Mouse (Mus musculus): ENCODE measurements at regions not wholly inside any gene's neighbourhood (a gene's known extent, or its start where the extent isn't known, plus 50 kb on each side); places are given as distances from the start of the nearest gene placed in this dataset.

GRCm38 (mm10) chr15:61441012-61441411 lies 518.2 kb upstream of the A1bg start:
- Histone ChIP-seq H3K27ac (no peak overlapping the region), H3K27me3 (ENCODE audit: low read depth, poor library complexity, severe bottlenecking) (no peaks in the 10 kb centered on the region), H3K4me3 (no peak overlapping the region), H3K36me3 (no peaks in the 10 kb centered on the region), H3K9me3 (replicated peaks) (no peaks in the 10 kb centered on the region), H3K4me1 (no peaks in the 10 kb centered on the region)
- 96% methylated on average over 2 of the region's 2 CpGs for WGBS
- no peak for DNase-seq (ENCODE audit: low spot score)

- Histone ChIP-seq H3K36me3 (no peaks in the 10 kb centered on the region), H3K9me3 (replicated peaks) (no peaks in the 10 kb centered on the region), H3K27me3 (ENCODE audit: low read depth, poor library complexity, severe bottlenecking) (no peaks in the 10 kb centered on the region), H3K4me3 (no peak overlapping the region), H3K27ac (no peak overlapping the region), H3K4me1 (no peaks in the 10 kb centered on the region)
- DNase-seq (ENCODE audit: low spot score), result no peak
- WGBS, result 89% methylated on average over 2 of the region's 2 CpGs
Observed at GRCm38 (mm10) chr15:61440284-61440683, 517.5 kb upstream of the A1bg start.

- 87% methylated on average over 2 of the region's 2 CpGs for WGBS
- H3K27ac ChIP-seq, result no peak overlapping the region
- no peaks in the 10 kb centered on the region for H3K4me1 ChIP-seq
- no peaks in the 10 kb centered on the region for H3K27me3 ChIP-seq (ENCODE audit: low read depth, poor library complexity, severe bottlenecking)
- H3K36me3 ChIP-seq, result no peaks in the 10 kb centered on the region
- no peaks in the 10 kb centered on the region for H3K9me3 ChIP-seq (replicated peaks)
- DNase-seq (ENCODE audit: low spot score), result no peak
- no peak overlapping the region for H3K4me3 ChIP-seq
Observed at GRCm38 (mm10) chr15:61439623-61440170, 516.9 kb upstream of the A1bg start.

- WGBS, result 88% methylated on average over 2 of the region's 2 CpGs
- no peaks in the 10 kb centered on the region for H3K36me3 ChIP-seq
- H3K27me3 ChIP-seq (ENCODE audit: low read depth, poor library complexity, severe bottlenecking), result no peaks in the 10 kb centered on the region
- H3K4me3 ChIP-seq, result no peak overlapping the region
- H3K27ac ChIP-seq, result no peak overlapping the region
- H3K9me3 ChIP-seq (replicated peaks), result no peaks in the 10 kb centered on the region
- DNase-seq (ENCODE audit: low spot score), result no peak
- no peaks in the 10 kb centered on the region for H3K4me1 ChIP-seq
Observed at GRCm38 (mm10) chr15:61428818-61429415, 506.1 kb upstream of the A1bg start.

- Histone ChIP-seq H3K4me3 (no peak overlapping the region), H3K36me3 (no peaks in the 10 kb centered on the region), H3K9me3 (replicated peaks) (no peaks in the 10 kb centered on the region), H3K4me1 (no peaks in the 10 kb centered on the region), H3K27me3 (ENCODE audit: low read depth, poor library complexity, severe bottlenecking) (no peaks in the 10 kb centered on the region), H3K27ac (no peak overlapping the region)
- no peak for DNase-seq (ENCODE audit: low spot score)
- WGBS, result 61% methylated on average over 5 of the region's 5 CpGs
Observed at GRCm38 (mm10) chr15:61422989-61423388, 500.2 kb upstream of the A1bg start.

GRCm38 (mm10) chr15:61417506-61417905 lies 494.7 kb upstream of the A1bg start:
- no peak overlapping the region for H3K4me3 ChIP-seq
- no peak overlapping the region for H3K27ac ChIP-seq
- no peak for DNase-seq (ENCODE audit: low spot score)
- H3K27me3 ChIP-seq (ENCODE audit: low read depth, poor library complexity, severe bottlenecking), result no peaks in the 10 kb centered on the region
- WGBS, result 92% methylated on average over 2 of the region's 2 CpGs
- no peaks in the 10 kb centered on the region for H3K9me3 ChIP-seq (replicated peaks)
- H3K36me3 ChIP-seq, result no peaks in the 10 kb centered on the region
- no peaks in the 10 kb centered on the region for H3K4me1 ChIP-seq

- H3K36me3 ChIP-seq, result no peaks in the 10 kb centered on the region
- no peak for DNase-seq (ENCODE audit: low spot score)
- H3K27ac ChIP-seq, result no peak overlapping the region
- WGBS, result 78% methylated on average over 3 of the region's 3 CpGs
- no peaks in the 10 kb centered on the region for H3K4me1 ChIP-seq
- no peak overlapping the region for H3K4me3 ChIP-seq
- H3K9me3 ChIP-seq (replicated peaks), result no peaks in the 10 kb centered on the region
- no peaks in the 10 kb centered on the region for H3K27me3 ChIP-seq (ENCODE audit: low read depth, poor library complexity, severe bottlenecking)
Observed at GRCm38 (mm10) chr15:61416841-61417240, 494.0 kb upstream of the A1bg start.

GRCm38 (mm10) chr15:61415626-61416025 lies 492.8 kb upstream of the A1bg start:
- no peaks in the 10 kb centered on the region for H3K27me3 ChIP-seq (ENCODE audit: low read depth, poor library complexity, severe bottlenecking)
- no peaks in the 10 kb centered on the region for H3K9me3 ChIP-seq (replicated peaks)
- WGBS, result 68% methylated on average over 1 of the region's 1 CpGs
- H3K36me3 ChIP-seq, result no peaks in the 10 kb centered on the region
- no peak overlapping the region for H3K27ac ChIP-seq
- DNase-seq (ENCODE audit: low spot score), result no peak
- no peaks in the 10 kb centered on the region for H3K4me1 ChIP-seq
- H3K4me3 ChIP-seq, result no peak overlapping the region

GRCm38 (mm10) chr15:61411821-61412220 lies 489.0 kb upstream of the A1bg start:
- Histone ChIP-seq H3K27ac (no peak overlapping the region), H3K4me3 (no peak overlapping the region), H3K4me1 (no peaks in the 10 kb centered on the region), H3K36me3 (no peaks in the 10 kb centered on the region), H3K9me3 (replicated peaks) (no peaks in the 10 kb centered on the region), H3K27me3 (ENCODE audit: low read depth, poor library complexity, severe bottlenecking) (no peaks in the 10 kb centered on the region)
- WGBS, result 85% methylated on average over 2 of the region's 2 CpGs
- no peak for DNase-seq (ENCODE audit: low spot score)

- no peak for DNase-seq (ENCODE audit: low spot score)
- Histone ChIP-seq H3K4me1 (no peaks in the 10 kb centered on the region), H3K27me3 (ENCODE audit: low read depth, poor library complexity, severe bottlenecking) (no peaks in the 10 kb centered on the region), H3K36me3 (no peaks in the 10 kb centered on the region), H3K4me3 (no peak overlapping the region), H3K27ac (no peak overlapping the region), H3K9me3 (replicated peaks) (no peaks in the 10 kb centered on the region)
- WGBS, result 94% methylated on average over 2 of the region's 2 CpGs
Observed at GRCm38 (mm10) chr15:61410789-61411188, 488.0 kb upstream of the A1bg start.

GRCm38 (mm10) chr15:61408621-61409020 lies 485.8 kb upstream of the A1bg start:
- H3K4me3 ChIP-seq, result no peak overlapping the region
- H3K27me3 ChIP-seq (ENCODE audit: low read depth, poor library complexity, severe bottlenecking), result no peaks in the 10 kb centered on the region
- no peak overlapping the region for H3K27ac ChIP-seq
- no peaks in the 10 kb centered on the region for H3K9me3 ChIP-seq (replicated peaks)
- H3K4me1 ChIP-seq, result no peaks in the 10 kb centered on the region
- WGBS, result 82% methylated on average over 1 of the region's 1 CpGs
- DNase-seq (ENCODE audit: low spot score), result no peak
- H3K36me3 ChIP-seq, result no peaks in the 10 kb centered on the region

- no peaks in the 10 kb centered on the region for H3K27me3 ChIP-seq (ENCODE audit: low read depth, poor library complexity, severe bottlenecking)
- no peak overlapping the region for H3K27ac ChIP-seq
- no peaks in the 10 kb centered on the region for H3K9me3 ChIP-seq (replicated peaks)
- DNase-seq (ENCODE audit: low spot score), result no peak
- no peak overlapping the region for H3K4me3 ChIP-seq
- no peaks in the 10 kb centered on the region for H3K36me3 ChIP-seq
- H3K4me1 ChIP-seq, result peaks cover 2% of the 10 kb centered on the region; the same call in 1 of the 2 replicates
Observed at GRCm38 (mm10) chr15:61400720-61401119, 477.9 kb upstream of the A1bg start.

GRCm38 (mm10) chr15:61399971-61400370 lies 477.2 kb upstream of the A1bg start:
- 85% methylated on average over 2 of the region's 2 CpGs for WGBS
- no peaks in the 10 kb centered on the region for H3K36me3 ChIP-seq
- DNase-seq (ENCODE audit: low spot score), result no peak

GRCm38 (mm10) chr15:61398829-61399228 lies 476.0 kb upstream of the A1bg start:
- Histone ChIP-seq H3K4me1 (peaks cover 11% of the 10 kb centered on the region), H3K36me3 (no peaks in the 10 kb centered on the region), H3K4me3 (no peak overlapping the region), H3K27me3 (ENCODE audit: low read depth, poor library complexity, severe bottlenecking) (no peaks in the 10 kb centered on the region), H3K9me3 (replicated peaks) (no peaks in the 10 kb centered on the region), H3K27ac (no peak overlapping the region)
- 84% methylated on average over 3 of the region's 3 CpGs for WGBS
- DNase-seq (ENCODE audit: low spot score), result no peak

More at GRCm38 (mm10) chr15:61399971-61400370, 477.2 kb upstream of the A1bg start:
- H3K27ac ChIP-seq, result no peak overlapping the region
- H3K4me3 ChIP-seq, result no peak overlapping the region
- peaks cover 10% of the 10 kb centered on the region for H3K4me1 ChIP-seq
- no peaks in the 10 kb centered on the region for H3K27me3 ChIP-seq (ENCODE audit: low read depth, poor library complexity, severe bottlenecking)
- no peaks in the 10 kb centered on the region for H3K9me3 ChIP-seq (replicated peaks)
